Mouse (Mus musculus): ENCODE results near the gene Psmd8.

GRCm38 (mm10) chr7:29171562-29172097, 8.9 kb downstream of the Psmd8 start:
- no peak for TF ChIP-seq POLR2A (IDR thresholded peaks at IDR 0.05; ENCODE audit: control insufficient read depth, extremely low read depth, insufficient read depth, low read length, poor library complexity)
- TF ChIP-seq CTCF (IDR thresholded peaks at IDR 0.05; ENCODE audit: borderline replicate concordance, control insufficient read depth, extremely low read depth, insufficient read depth, low read length, poor library complexity): 0 out of 2 replicates have a peak, but pooled peaks have one; percentile 1

Measured in thymus, adult 2 months (tissue).